Mouse (Mus musculus): ENCODE data around the gene Cd177. TPM values are rescaled to one million over a fixed set of nuclear protein-coding genes. Genes with fewer than 3 reads are reported as not detected.

The Cd177 gene
- polyA plus RNA-seq, 1 experiment, result 0.04 TPM

GRCm38 (mm10) chr7:24715039-24715438 lies 45.1 kb downstream of the Cd177 start:
- TF ChIP-seq GATA1 (IDR thresholded peaks at IDR 0.05; ENCODE audit: low read length), result no peak

- no peak for TF ChIP-seq GATA1 (IDR thresholded peaks at IDR 0.05; ENCODE audit: low read length)
These were observed 51.2 kb downstream of the Cd177 start, which contains the start of gene BC049730 for GRCm38 (mm10) chr7:24708832-24709292. TSS of gene BC049730 (plus strand) at chr7:24709242.

Other genes with a start within 250 kb of the Cd177 start
- not detected in 2 replicates for gene AC161166.1, start 247.9 kb downstream of the Cd177 start, polyA plus RNA-seq (2012)
- gene Irgq, start 229.6 kb downstream of the Cd177 start, polyA plus RNA-seq (2012), result 9.6 and 12.1 TPM in 2 replicates
- not detected in 2 replicates for gene Pinlyp, start 214.2 kb downstream of the Cd177 start, polyA plus RNA-seq (2012)
- gene Xrcc1, start 214.0 kb downstream of the Cd177 start, polyA plus RNA-seq (2012), result 330 and 397 TPM in 2 replicates
- 14.2 and 16.1 TPM in 2 replicates for gene Ethe1, start 172.8 kb downstream of the Cd177 start, polyA plus RNA-seq (2012)
- gene Zfp575, start 172.7 kb downstream of the Cd177 start, polyA plus RNA-seq (2012), result not detected in 2 replicates
- 2.3 and 3.3 TPM in 2 replicates for gene Phldb3, start 149.5 kb downstream of the Cd177 start, polyA plus RNA-seq (2012)
- not detected in 2 replicates for gene Lypd3, start 123.8 kb downstream of the Cd177 start, polyA plus RNA-seq (2012)
- not detected in 2 replicates for gene Tex101, start 83.6 kb downstream of the Cd177 start, polyA plus RNA-seq (2012)
- not detected in 2 replicates for gene BC049730, start 51.1 kb downstream of the Cd177 start, polyA plus RNA-seq (2012)
- gene Gm4763, start 33.4 kb downstream of the Cd177 start, polyA plus RNA-seq (2012), result not detected in 2 replicates
- gene Ceacam10, start 16.9 kb upstream of the Cd177 start, polyA plus RNA-seq (2012), result not detected in 2 replicates
- gene Gm9844, start 101.9 kb upstream of the Cd177 start, polyA plus RNA-seq (2012), result 0.15 and 0.21 TPM in 2 replicates
- gene Lypd4, start 109.6 kb upstream of the Cd177 start, polyA plus RNA-seq (2012), result not detected in 2 replicates
- not detected in 2 replicates for gene Dmrtc2, start 109.7 kb upstream of the Cd177 start, polyA plus RNA-seq (2012)
- 4,389 and 5,872 TPM in 2 replicates for gene Rps19, start 124.1 kb upstream of the Cd177 start, polyA plus RNA-seq (2012)
- 0.04 and 0.05 TPM in 2 replicates for gene Cd79a, start 137.1 kb upstream of the Cd177 start, polyA plus RNA-seq (2012)
- 464 and 499 TPM in 2 replicates for gene Arhgef1, start 142.6 kb upstream of the Cd177 start, polyA plus RNA-seq (2012)
- gene Gm4881, start 184.2 kb upstream of the Cd177 start, polyA plus RNA-seq (2012), result not detected in 2 replicates
- 164 and 218 TPM in 2 replicates for gene Rabac1, start 212.4 kb upstream of the Cd177 start, polyA plus RNA-seq (2012)
- 0.05 and 0.12 TPM in 2 replicates for gene Atp1a3, start 245.6 kb upstream of the Cd177 start, polyA plus RNA-seq (2012)

All from G1E-ER4 (cell line).